Mouse (Mus musculus) lung, postnatal 36 days (tissue): ENCODE data around the gene Gm44805.
A peak's percentile ranks its signal among the peaks of the same experiment; 100 is the strongest.
"Not testable (repeated sequence)": the region's sequence is repeated elsewhere in the genome, so short reads cannot be mapped to it uniquely, and the experiment has no call there.

Experiments
- DNase-seq: peaks from one replicate; pipeline ENCODE4 v3.0.0; 2022; ENCODE audit warnings: mixed read lengths

The Gm44805 gene

DNA sequence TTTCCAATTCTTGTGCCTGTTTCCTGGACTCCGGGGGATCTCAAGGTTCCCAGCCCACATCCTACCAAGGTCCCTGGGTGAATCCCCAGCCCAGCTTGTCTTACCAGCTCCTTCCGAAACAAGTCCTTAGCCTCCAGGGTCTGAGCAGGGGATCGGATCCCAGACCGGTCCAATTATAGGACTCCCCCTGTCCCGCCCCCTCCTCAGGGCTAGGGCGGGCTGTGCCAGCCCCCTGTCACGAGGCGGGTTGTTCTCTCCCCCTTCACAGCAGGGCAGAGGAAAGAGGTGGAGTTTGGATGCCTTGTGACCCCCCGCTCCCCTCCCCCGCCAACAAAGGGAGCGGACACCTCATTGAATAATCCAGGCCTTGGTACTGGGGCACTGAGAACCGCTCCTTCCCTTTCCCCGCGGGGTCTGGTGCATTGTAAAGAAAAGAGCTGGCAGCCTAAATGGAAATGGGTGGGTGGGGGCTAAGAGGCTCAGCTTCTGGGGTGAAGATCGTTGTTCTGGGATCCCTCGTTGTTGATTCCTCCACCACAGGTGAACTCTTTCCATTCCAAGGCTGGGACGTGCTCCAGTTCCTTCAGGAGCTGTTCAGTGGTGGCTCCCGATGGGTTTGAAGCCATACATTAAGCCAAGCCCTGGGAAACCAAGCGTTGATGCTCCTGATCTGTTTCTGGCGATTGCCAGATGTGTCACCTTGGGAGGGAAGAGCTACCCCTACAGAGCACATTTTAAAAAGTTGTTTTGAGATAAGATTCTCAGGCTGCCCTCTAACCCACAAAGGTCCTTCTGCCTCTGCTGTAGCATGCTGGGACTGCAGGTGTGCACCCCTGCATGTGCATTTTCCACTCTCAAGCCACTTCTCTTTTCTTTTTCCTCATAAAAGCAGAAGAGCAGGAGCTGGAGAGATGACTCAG is 17.9 kb upstream of the Gm44805 start, which contains the start of gene Apoe:
TSS of gene Apoe (minus strand) at position 282 of the 920 bp plus-strand sequence.
- peak; percentile 63 for DNase-seq

- no peak for DNase-seq
Observed at GRCm38 (mm10) chr7:19697949-19698906, 17.0 kb upstream of the Gm44805 start.

DNA sequence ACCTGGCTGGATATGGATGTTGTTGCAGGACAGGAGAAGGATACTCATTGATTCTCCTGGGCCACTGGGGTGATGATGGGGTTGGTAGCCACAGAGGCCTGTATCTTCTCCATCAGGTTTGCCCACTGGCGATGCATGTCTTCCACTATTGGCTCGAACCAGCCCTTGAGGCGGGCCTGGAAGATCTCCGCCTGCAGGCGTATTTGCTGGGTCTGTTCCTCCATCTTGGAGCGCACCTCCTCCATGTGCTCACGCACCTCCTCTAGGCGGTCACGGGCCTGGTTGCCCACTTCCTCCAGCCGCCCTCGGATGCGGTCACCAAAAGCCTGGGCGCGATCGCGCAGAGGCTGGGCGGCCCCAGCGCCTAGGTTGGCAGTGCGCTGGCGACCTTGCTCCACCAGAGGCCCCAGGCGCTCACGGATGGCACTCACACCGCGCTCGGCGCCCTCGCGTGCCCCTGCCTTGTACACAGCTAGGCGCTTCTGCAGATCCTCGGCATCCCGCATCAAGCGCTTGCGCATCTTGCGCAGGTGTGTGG is 15.2 kb upstream of the Gm44805 start:
- no peak for DNase-seq

- DNase-seq: no peak
Observed at GRCm38 (mm10) chr7:19695881-19696280, 14.7 kb upstream of the Gm44805 start.

GRCm38 (mm10) chr7:19695213-19695594 is 14.0 kb upstream of the Gm44805 start:
- DNase-seq: no peak

- DNase-seq: no peak
Observed at GRCm38 (mm10) chr7:19694336-19695212, 13.4 kb upstream of the Gm44805 start.

DNA sequence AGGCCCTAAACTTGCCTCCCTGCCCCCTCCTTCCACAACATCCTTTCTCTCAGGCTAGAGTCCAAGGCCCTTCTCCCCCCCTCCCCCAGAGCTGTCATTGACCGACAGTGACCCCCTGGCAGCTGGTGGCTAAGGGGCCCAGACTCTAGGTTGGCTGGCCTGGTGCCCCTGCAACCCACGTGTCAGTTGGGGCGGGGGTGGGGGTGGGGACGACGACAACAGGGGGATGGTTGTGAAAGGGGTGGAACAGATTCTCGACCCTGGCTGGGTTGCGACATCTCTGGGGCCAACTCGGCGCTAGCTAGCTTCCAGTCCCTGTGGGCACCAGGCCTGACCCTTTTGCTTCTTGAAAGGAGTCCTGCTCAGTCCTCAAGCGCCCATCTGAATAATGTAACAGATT is 12.2 kb upstream of the Gm44805 start:
- DNase-seq: peak; percentile 75

GRCm38 (mm10) chr7:19691873-19692865 is 10.9 kb upstream of the Gm44805 start, which contains the start of gene Apoc1:
TSS of gene Apoc1 (minus strand) at chr7:19692660.
- peak; percentile 85 for DNase-seq

- peak; percentile 32 for DNase-seq
Observed at GRCm38 (mm10) chr7:19691434-19691833, 10.2 kb upstream of the Gm44805 start.

GRCm38 (mm10) chr7:19690845-19691244 is 9.6 kb upstream of the Gm44805 start:
- no peak for DNase-seq

- DNase-seq: no peak
Observed at GRCm38 (mm10) chr7:19688611-19689010, 7.4 kb upstream of the Gm44805 start.

DNA sequence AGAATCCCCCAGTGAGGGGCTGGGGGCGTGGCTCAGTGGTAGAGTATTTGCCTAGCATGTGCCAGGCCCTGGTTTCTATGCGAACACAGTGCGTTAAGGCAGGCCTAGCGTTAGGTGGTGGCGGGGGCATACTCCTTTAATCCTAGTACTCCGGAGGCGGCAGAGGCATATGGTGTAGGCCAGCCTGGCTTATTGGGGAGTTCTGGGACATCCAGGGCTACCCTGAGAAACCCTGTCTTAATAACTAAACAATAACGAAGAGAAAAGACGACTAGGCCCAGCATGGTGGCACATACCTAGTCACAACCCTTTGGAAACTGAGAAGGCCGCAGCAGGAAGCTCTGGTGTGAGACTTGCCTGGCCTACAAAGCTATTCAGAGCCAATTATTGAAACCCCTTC is 6.9 kb upstream of the Gm44805 start:
- DNase-seq: no peak

GRCm38 (mm10) chr7:19686927-19687583 is 5.8 kb upstream of the Gm44805 start:
- DNase-seq: not testable (repeated sequence)

GRCm38 (mm10) chr7:19686521-19686920 is 5.3 kb upstream of the Gm44805 start:
- DNase-seq: no peak

DNA sequence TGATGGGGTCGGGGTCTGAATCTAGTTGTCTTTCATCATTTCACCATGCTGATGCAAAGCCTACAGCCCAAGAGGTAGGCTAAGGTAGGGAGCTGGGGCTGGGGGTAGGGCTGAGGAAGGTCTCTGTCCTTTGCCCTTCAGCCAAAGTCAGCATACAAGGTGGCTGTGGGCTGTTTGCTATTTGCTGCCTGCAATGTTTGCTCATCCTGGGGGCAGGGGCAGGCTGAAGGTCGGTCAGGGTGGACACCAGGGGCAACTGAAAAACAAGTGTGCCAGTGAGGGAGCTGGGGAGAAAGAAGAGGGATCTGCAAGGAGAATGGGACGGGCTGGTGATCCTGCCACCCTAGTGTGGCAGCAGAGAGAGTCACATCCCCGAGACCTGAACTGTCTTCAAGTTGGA is 4.2 kb upstream of the Gm44805 start:
- DNase-seq: no peak

DNA sequence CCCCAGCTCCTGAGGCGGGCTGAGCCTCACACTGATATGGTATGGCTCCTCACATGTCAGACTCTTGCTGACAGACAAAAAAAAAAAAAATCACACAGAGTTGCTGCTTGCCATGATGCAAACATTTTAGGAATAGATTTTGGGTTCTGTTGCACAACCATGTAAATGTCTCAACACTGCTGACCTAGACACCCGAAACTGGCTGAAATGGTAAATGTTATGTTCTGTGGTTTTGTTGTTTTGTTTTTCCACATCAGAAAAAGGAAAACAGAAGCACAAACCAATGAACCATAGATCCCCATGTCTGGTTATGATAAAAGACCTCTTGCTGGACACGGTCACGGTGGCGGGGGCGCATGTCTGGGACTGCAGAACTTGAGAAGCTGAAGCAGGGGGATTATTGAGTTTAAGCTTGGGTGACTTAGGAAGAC is 2.6 kb upstream of the Gm44805 start:
- no peak for DNase-seq

DNA sequence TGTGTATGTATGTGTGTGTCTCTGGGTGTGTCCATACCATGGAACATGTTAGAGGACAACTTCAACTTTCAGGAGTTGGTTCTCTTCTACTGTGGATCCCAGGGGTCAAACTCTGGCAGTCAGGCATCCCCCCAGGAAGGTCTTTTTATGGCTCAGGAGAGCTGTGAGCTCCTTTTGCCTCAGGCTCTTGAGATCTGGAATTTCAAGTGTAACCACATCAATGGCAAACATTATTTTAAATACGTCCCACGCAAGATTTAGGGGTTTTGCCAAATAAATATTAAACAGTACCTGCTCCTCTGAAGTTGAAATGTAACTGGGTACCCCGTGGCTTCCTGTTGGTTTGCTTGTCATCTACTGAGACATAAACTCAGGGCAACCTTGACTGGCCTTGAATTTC is 1.8 kb upstream of the Gm44805 start:
- no peak for DNase-seq

- DNase-seq: no peak
Observed at GRCm38 (mm10) chr7:19680702-19681101, 521 bp downstream of the Gm44805 start.

GRCm38 (mm10) chr7:19678901-19679300 is 2.3 kb downstream of the Gm44805 start:
- no peak for DNase-seq

DNA sequence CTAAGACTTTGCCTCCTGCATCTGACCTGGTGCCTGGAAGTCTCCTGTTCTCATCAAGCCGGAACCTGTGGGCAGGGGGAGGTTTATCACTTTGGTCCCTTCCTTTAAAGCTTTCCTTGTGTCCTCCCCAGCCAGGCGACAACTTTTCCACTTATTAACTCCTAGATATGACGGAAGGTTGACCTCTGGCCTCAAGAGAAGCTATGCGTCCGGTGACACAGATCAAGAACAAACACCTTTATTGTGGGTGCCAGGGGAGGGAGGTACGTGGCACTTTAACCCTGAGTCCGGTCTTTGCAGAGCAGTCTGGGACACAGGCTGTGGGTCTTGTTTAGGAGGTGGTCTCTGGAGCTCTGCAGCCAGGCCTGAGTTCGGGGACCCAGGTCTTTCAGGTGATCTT is 3.4 kb downstream of the Gm44805 start, which contains the start of gene Apoc2:
TSS of gene Apoc2 (minus strand) at position 70 of the 400 bp plus-strand sequence.
- DNase-seq: no peak
